Mouse (Mus musculus) hindbrain, embryonic 12.5 days (tissue): Measurements from ENCODE around the gene Tmem179b. TPM values are rescaled to one million over a fixed set of nuclear protein-coding genes. Genes with fewer than 3 reads are reported as not detected.

Experiments
- ATAC-seq: fragments of 200-750 bp; cut with Nextera tagmentation; 2 replicates; pipeline ENCODE4 v1.8.0; 2017; ENCODE audit warnings: moderate TSS enrichment; ENCODE audit not compliant: low FRiP score
- H3K27ac ChIP-seq: fragments of 300-500 bp; sonication (generic); 2 replicates; pipeline ENCODE4 v1.5.1; 2016; ENCODE audit warnings: mild to moderate bottlenecking
- H3K27me3 ChIP-seq: fragments of 300-500 bp; sonication (generic); 2 replicates; pipeline ENCODE4 v1.6.1; 2016; ENCODE audit warnings: mild to moderate bottlenecking
- H3K36me3 ChIP-seq: fragments of 300-500 bp; sonication (generic); 2 replicates; pipeline ENCODE4 v1.6.1; 2016; ENCODE audit warnings: mild to moderate bottlenecking
- H3K4me1 ChIP-seq: fragments of 300-500 bp; sonication (generic); 2 replicates; pipeline ENCODE4 v1.6.1; 2016
- H3K4me2 ChIP-seq: fragments of 300-500 bp; sonication (generic); replicated peaks from 2 replicates; pipeline ENCODE4 v1.6.1; 2016; ENCODE audit warnings: mild to moderate bottlenecking
- H3K4me3 ChIP-seq: fragments of 300-500 bp; sonication (generic); 2 replicates; pipeline ENCODE4 v1.5.1; 2016; ENCODE audit warnings: mild to moderate bottlenecking
- H3K9ac ChIP-seq: fragments of 300-500 bp; sonication (generic); 2 replicates; pipeline ENCODE4 v1.6.1; 2016; ENCODE audit warnings: mild to moderate bottlenecking, moderate library complexity
- H3K9me3 ChIP-seq: fragments of 300-500 bp; sonication (generic); replicated peaks from 2 replicates; pipeline ENCODE4 v1.6.1; 2016; ENCODE audit warnings: mild to moderate bottlenecking
- WGBS: fragments of 180-500 bp; shearing (Covaris S2); methylation state at CpG from one replicate; pipeline ENCODE4 v1.1.7; 2016; 5-methylcytosine and 5-hydroxymethylcytosine counted together
- microRNA-seq: library from miRNA; unstranded; fragments of <30 nt; microRNA quantifications from one replicate; pipeline ENCODE4, GENCODE M21; 2017
- polyA plus RNA-seq: library from polyadenylated mRNA; unstranded; fragments of >200 nt; fragmentation: Nextera tagmentation; extraction: Ambion mirVana; gene quantifications from 2 replicates; pipeline ENCODE4 v1.2.1, GENCODE M21; 2016

Gene Tmem179b
- polyA plus RNA-seq, 1 experiment from 2014 or later = 39.7 TPM

DNA sequence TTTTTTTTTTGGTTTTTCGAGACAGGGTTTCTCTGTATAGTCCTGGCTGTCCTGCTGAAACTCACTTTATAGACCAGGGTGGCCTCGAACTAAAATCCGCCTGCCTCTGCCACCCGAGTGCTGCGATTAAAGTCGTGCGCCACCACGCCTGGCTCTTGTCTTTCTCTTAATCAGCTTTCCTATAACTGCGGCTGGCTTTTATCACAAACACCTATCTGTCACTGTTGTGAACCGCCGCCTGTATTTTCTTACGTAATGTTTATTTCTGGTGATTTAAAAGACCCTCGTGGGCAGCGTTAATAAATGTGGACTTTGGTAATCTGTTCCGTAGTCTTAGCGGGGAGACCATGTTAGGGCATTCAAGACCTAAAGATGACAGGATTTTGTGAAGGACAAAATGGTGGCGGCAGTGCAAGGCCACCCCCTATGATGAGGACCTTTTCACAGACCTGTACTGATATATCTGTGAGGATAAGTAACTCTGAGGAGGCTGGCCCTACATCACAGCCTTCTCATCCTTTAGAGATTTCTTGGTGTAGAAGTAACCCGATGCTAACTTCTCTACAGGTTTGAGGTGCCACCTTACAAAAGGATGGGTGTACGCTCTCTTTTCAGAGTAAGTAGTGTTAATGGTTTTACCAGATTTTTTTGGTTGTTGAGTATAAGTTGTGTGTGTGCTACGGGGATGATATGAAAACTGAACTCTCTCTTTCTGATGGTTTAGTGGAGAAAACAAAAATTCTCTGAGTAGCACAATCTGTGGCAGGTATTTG is 50.5 kb downstream of the Tmem179b start:
- Histone ChIP-seq H3K36me3 (peaks cover 30% of the 10 kb centered on the region), H3K4me1 (peaks cover 26% of the 10 kb centered on the region), H3K9ac (peak overlapping the region; percentile 91), H3K27ac (peak overlapping the region; percentile 81), H3K4me3 (peak overlapping the region; percentile 76), H3K9me3 (no peaks in the 10 kb centered on the region), H3K4me2 (peak overlapping the region; percentile 76), H3K27me3 (no peaks in the 10 kb centered on the region)
- ATAC-seq = no peak
- under 1% methylated on average over 20 of the region's 20 CpGs for WGBS

DNA sequence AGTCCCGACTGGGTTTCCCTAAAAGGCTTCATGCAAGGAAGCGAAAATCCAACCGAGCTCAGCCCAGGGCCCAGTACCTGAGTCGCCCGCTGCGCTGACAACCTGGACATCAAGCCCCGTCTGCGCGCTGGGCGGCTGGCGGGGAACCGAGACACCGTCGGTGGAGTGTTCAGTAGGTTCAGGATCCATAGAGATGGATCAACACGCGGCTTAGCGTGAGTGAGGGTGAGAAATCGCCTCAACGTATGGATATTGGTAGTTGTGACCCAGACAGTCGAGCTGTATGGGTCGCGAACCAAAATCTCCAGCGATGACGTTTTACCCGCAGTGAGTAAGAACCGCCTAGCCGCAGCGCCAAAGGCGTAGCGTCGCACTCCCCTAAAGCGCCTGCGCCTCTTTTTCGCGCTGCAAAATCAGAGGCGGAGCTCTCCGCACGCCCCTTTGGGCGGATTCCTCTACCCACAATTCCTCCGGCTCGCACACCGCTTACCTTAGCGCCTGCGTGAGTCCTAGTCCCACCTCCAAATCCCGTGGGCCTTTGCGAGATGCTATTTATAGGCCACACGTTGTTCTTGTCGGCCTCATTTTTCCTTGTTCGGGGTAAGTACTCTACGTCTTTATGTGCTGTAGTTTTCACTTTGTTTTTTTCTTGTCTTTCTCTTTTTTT is 51.2 kb downstream of the Tmem179b start, which contains the start of gene Slc3a2:
TSS of gene Slc3a2 (minus strand) at position 463 of the 667 bp plus-strand sequence.
- Histone ChIP-seq H3K36me3 (peaks cover 30% of the 10 kb centered on the region), H3K27me3 (no peaks in the 10 kb centered on the region), H3K4me1 (peaks cover 26% of the 10 kb centered on the region), H3K4me2 (peak within 1 kb of the TSS; percentile 76), H3K27ac (peak within 1 kb of the TSS; percentile 95), H3K9me3 (no peaks in the 10 kb centered on the region), H3K4me3 (peak within 1 kb of the TSS; percentile 76), H3K9ac (peak within 1 kb of the TSS; percentile 91)
- WGBS = under 1% methylated on average over 50 of the region's 50 CpGs
- peak; percentile 96 for ATAC-seq

DNA sequence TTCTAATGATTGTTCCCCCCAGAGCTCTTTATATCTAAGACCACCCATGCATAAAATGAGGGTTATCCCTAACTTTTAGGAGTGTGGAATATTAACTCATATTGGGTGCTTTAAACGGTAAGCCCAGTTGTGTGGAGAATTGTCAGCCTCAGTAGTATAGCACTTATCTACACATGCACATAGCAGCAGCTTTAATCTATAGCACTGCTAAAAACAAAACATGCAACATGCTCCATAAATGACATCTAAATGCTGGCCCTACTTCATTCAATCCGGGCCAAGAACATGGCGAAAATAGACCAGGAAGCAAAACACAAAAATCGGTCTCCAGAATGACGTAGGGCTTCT is 51.7 kb downstream of the Tmem179b start:
- Histone ChIP-seq H3K4me3 (peak overlapping the region; percentile 76), H3K4me1 (peaks cover 26% of the 10 kb centered on the region), H3K9me3 (no peaks in the 10 kb centered on the region), H3K9ac (peak overlapping the region; percentile 91), H3K27me3 (no peaks in the 10 kb centered on the region), H3K27ac (peak overlapping the region; percentile 95), H3K4me2 (peak overlapping the region; percentile 67), H3K36me3 (peaks cover 30% of the 10 kb centered on the region)
- ATAC-seq = no peak
- 0% methylated on average over 5 of the region's 5 CpGs for WGBS

Small RNAs within 50 kb of the gene (microRNA-seq; reads per million reads assigned to microRNA genes)
- not detected for gene Mir6992

Other genes starting within 250 kb of the Tmem179b start
- 0.89 and 0.93 TPM in 2 replicates for gene Slc22a8, start 183.2 kb downstream of the Tmem179b start, polyA plus RNA-seq
- gene Slc22a6, start 156.4 kb downstream of the Tmem179b start, polyA plus RNA-seq = 3.3 and 3.7 TPM in 2 replicates
- gene Chrm1, start 110.7 kb downstream of the Tmem179b start, polyA plus RNA-seq = 0.61 and 0.94 TPM in 2 replicates
- gene Slc3a2, start 51.1 kb downstream of the Tmem179b start, polyA plus RNA-seq = 126 and 127 TPM in 2 replicates
- 72.6 and 73.3 TPM in 2 replicates for gene Wdr74, start 38.6 kb downstream of the Tmem179b start, polyA plus RNA-seq
- gene 1700092M07Rik, start 33.7 kb downstream of the Tmem179b start, polyA plus RNA-seq = 2.4 and 4.5 TPM in 2 replicates
- 128 and 132 TPM in 2 replicates for gene Stx5a, start 33.1 kb downstream of the Tmem179b start, polyA plus RNA-seq
- 190 and 196 TPM in 2 replicates for gene Nxf1, start 17.4 kb downstream of the Tmem179b start, polyA plus RNA-seq
- gene Tmem223, start 3.5 kb downstream of the Tmem179b start, polyA plus RNA-seq = 189 and 213 TPM in 2 replicates
- 31.8 and 32.4 TPM in 2 replicates for gene Taf6l, start 11.9 kb upstream of the Tmem179b start, polyA plus RNA-seq
- gene Polr2g, start 24.1 kb upstream of the Tmem179b start, polyA plus RNA-seq = 146 and 149 TPM in 2 replicates
- gene Zbtb3, start 28.1 kb upstream of the Tmem179b start, polyA plus RNA-seq = 6.5 and 7.4 TPM in 2 replicates
- 55.6 and 61.4 TPM in 2 replicates for gene Ttc9c, start 44.9 kb upstream of the Tmem179b start, polyA plus RNA-seq
- 6.2 and 6.8 TPM in 2 replicates for gene Hnrnpul2, start 45.5 kb upstream of the Tmem179b start, polyA plus RNA-seq
- gene AC129217.1, start 55.3 kb upstream of the Tmem179b start, polyA plus RNA-seq = not detected in 2 replicates
- gene Bscl2, start 63.0 kb upstream of the Tmem179b start, polyA plus RNA-seq = 65.8 and 66.1 TPM in 2 replicates
- 171 and 176 TPM in 2 replicates for gene Gng3, start 64.7 kb upstream of the Tmem179b start, polyA plus RNA-seq
- 0.49 and 0.82 TPM in 2 replicates for gene Lrrn4cl, start 76.3 kb upstream of the Tmem179b start, polyA plus RNA-seq
- 166 and 175 TPM in 2 replicates for gene Ubxn1, start 97.0 kb upstream of the Tmem179b start, polyA plus RNA-seq
- 62.1 and 64.7 TPM in 2 replicates for gene Uqcc3, start 106.5 kb upstream of the Tmem179b start, polyA plus RNA-seq
- 69.0 and 69.5 TPM in 2 replicates for gene Lbhd1, start 109.3 kb upstream of the Tmem179b start, polyA plus RNA-seq
- not detected in 2 replicates for gene Gm49403, start 109.5 kb upstream of the Tmem179b start, polyA plus RNA-seq
- gene 1810009A15Rik, start 114.4 kb upstream of the Tmem179b start, polyA plus RNA-seq = 74.3 and 87.4 TPM in 2 replicates
- gene Gm49416, start 114.5 kb upstream of the Tmem179b start, polyA plus RNA-seq = not detected in 2 replicates
- 43.4 and 45.2 TPM in 2 replicates for gene Ints5, start 118.5 kb upstream of the Tmem179b start, polyA plus RNA-seq
- 114 and 118 TPM in 2 replicates for gene Ganab, start 123.6 kb upstream of the Tmem179b start, polyA plus RNA-seq
- 79.6 and 82.8 TPM in 2 replicates for gene B3gat3, start 145.9 kb upstream of the Tmem179b start, polyA plus RNA-seq
- gene Rom1, start 154.9 kb upstream of the Tmem179b start, polyA plus RNA-seq = 1.8 and 3.2 TPM in 2 replicates
- 17.0 and 17.1 TPM in 2 replicates for gene Eml3, start 155.1 kb upstream of the Tmem179b start, polyA plus RNA-seq
- 174 and 185 TPM in 2 replicates for gene Mta2, start 167.4 kb upstream of the Tmem179b start, polyA plus RNA-seq
- 32.3 and 35.7 TPM in 2 replicates for gene Tut1, start 179.4 kb upstream of the Tmem179b start, polyA plus RNA-seq
- gene Eef1g, start 192.6 kb upstream of the Tmem179b start, polyA plus RNA-seq = 352 and 372 TPM in 2 replicates
- gene Ahnak, start 214.8 kb upstream of the Tmem179b start, polyA plus RNA-seq = 12.7 and 15.4 TPM in 2 replicates